Mouse (Mus musculus) brain, embryonic 14.5 days (tissue): ENCODE measurements around the gene Gpr89.

Experiments
- CTCF ChIP-seq: fragments of 200-500 bp; IDR thresholded peaks from 2 replicates; pipeline ENCODE4 v1.5.1; 2012; ENCODE audit warnings: inconsistent platforms, mild to moderate bottlenecking, moderate library complexity, borderline replicate concordance; ENCODE audit not compliant: insufficient read depth, insufficient read length; ENCODE audit errors: extremely low read depth
- POLR2A ChIP-seq: fragments of 200-500 bp; IDR thresholded peaks from 2 replicates; pipeline ENCODE4 v1.6.1; 2012; ENCODE audit warnings: mild to moderate bottlenecking, inconsistent platforms, borderline replicate concordance; ENCODE audit not compliant: poor library complexity, insufficient read depth, insufficient read length, severe bottlenecking; ENCODE audit errors: extremely low read depth

- TF ChIP-seq CTCF (no peak), POLR2A (no peak)
Observed at GRCm38 (mm10) chr3:96848470-96848869, 56.7 kb downstream of the Gpr89 start.
